Mouse (Mus musculus): Measurements from ENCODE around the gene Myt1l.

DNA sequence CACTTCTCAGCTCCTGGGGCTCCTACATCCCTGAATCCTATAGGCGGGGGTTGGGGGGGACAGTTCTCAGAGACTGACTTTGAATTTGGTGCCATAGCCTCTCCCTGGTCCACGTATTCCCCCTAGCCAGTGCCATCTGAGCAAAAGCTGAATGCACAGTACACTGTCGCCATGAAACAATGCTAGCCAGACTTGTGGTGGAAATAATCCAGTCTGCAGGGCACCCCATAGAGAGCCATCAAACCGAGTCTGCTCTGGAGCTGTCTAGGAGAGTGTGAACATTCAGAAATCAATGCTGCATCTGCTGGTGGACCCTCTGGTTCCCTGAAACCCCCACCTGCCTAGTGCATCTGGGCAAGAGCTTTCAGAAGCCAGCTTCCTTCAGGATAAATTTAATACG lies 9.7 kb downstream of the Myt1l start:
- TF ChIP-seq CTCF (IDR thresholded peaks at IDR 0.05; ENCODE audit: low read depth, low read length) = no peak
- TF ChIP-seq POLR2A (IDR thresholded peaks at IDR 0.05; ENCODE audit: borderline replicate concordance, low read depth, low read length) = no peak

Measured in bone marrow macrophage, adult 2 months (primary cell).